ENCODE assay signal across 23 mouse cellular contexts in genomic region chr13:93060437-93060836, GRCm38 (mm10).
"Had no signal": no experiment of that assay in that cellular context is flagged by ENCODE, and none has a peak within 500 bp of the region (broad histone marks: within the 10 kb centered on the region; RNA-seq: fewer than 3 reads in every experiment).

No protein-coding gene starts in this region.

- DNase-seq: gastrocnemius, postnatal 25 days; heart, adult 2 months; heart, postnatal 14 days; heart, postnatal 36 days; kidney, adult 11 months; kidney, adult 2 months; kidney, adult 9 months; kidney, postnatal 14 days; kidney, postnatal 36 days; layer of hippocampus, adult 9-11 months; layer of hippocampus, postnatal 36 days; left cerebral cortex, postnatal 4 days had no signal

- H3K4me1 ChIP-seq: liver, embryonic 12.5 days had no signal

- H3K4me3 ChIP-seq: heart, adult 2 months; heart, embryonic 13.5 days; heart, embryonic 15.5 days; hindbrain, embryonic 13.5 days; hindbrain, embryonic 15.5 days; kidney, embryonic 15.5 days; limb, embryonic 13.5 days; limb, embryonic 15.5 days; liver, embryonic 12.5 days had no signal

- H3K27ac ChIP-seq: heart, adult 2 months; heart, embryonic 13.5 days; heart, embryonic 15.5 days; hindbrain, embryonic 13.5 days; hindbrain, embryonic 15.5 days; hindbrain, postnatal 0 days; kidney, embryonic 15.5 days; kidney, postnatal 0 days; limb, embryonic 13.5 days; limb, embryonic 15.5 days; liver, embryonic 12.5 days; liver, embryonic 14.5 days had no signal
